Mouse (Mus musculus): ENCODE data around the gene Rrp12. TPM values are rescaled to one million over a fixed set of nuclear protein-coding genes. Genes with fewer than 3 reads are reported as not detected.
"Not testable (repeated sequence)": the region's sequence is repeated elsewhere in the genome, so short reads cannot be mapped to it uniquely, and the experiment has no call there.

The Rrp12 gene
- polyA plus RNA-seq, 1 experiment from 2014 or later, result 23.5 TPM

GRCm38 (mm10) chr19:41901696-41902095 is 5.7 kb upstream of the Rrp12 start:
- no peak overlapping the region for H3K4me2 ChIP-seq (replicated peaks)
- H3K9ac ChIP-seq, result no peak overlapping the region
- no peak for ATAC-seq (ENCODE audit: insufficient number of reproducible peaks, insufficient read depth, low FRiP score, low TSS enrichment)
- H3K9me3 ChIP-seq, result no peaks in the 10 kb centered on the region
- no peak overlapping the region for H3K27ac ChIP-seq
- no peaks in the 10 kb centered on the region for H3K4me1 ChIP-seq
- no peaks in the 10 kb centered on the region for H3K27me3 ChIP-seq
- H3K4me3 ChIP-seq, result no peak overlapping the region
- WGBS, result 62% methylated on average over 2 of the region's 2 CpGs
- no peaks in the 10 kb centered on the region for H3K36me3 ChIP-seq

DNA sequence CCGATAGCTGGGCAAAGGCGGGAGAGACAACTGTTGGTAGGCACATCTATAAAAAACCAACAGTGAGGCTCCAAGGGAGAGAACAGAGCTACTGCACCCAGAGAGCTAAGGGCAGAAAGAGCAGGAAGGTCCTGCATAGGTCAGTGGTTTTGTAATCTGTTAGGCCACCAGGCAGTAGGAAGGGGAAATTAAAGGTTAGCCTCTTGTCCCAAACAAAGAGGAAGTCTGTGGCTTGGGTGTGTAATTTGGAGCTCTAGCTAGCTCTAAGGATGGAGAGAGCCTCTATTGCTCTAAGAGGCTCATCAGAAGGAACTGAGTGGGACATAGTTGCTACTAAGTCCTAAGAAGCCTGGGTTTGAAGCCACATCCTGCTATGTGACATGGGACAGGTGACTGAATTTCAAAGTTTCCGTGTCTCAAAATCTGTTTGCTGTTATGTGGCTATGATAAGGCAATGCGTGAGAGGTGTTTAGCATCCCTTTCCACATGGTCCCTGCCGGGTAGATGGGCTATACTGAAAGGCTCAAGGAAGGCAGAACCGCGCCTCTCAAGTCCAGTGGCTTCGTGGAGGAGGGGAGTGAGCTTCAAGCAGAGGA is 4.6 kb upstream of the Rrp12 start:
- no peak overlapping the region for H3K9ac ChIP-seq
- ATAC-seq (ENCODE audit: insufficient number of reproducible peaks, insufficient read depth, low FRiP score, low TSS enrichment), result no peak
- no peak overlapping the region for H3K27ac ChIP-seq
- WGBS, result 82% methylated on average over 8 of the region's 8 CpGs
- H3K4me3 ChIP-seq, result no peak overlapping the region
- peaks cover under 1% of the 10 kb centered on the region for H3K4me1 ChIP-seq
- H3K9me3 ChIP-seq, result no peaks in the 10 kb centered on the region
- no peaks in the 10 kb centered on the region for H3K27me3 ChIP-seq
- no peaks in the 10 kb centered on the region for H3K36me3 ChIP-seq
- no peak overlapping the region for H3K4me2 ChIP-seq (replicated peaks)

DNA sequence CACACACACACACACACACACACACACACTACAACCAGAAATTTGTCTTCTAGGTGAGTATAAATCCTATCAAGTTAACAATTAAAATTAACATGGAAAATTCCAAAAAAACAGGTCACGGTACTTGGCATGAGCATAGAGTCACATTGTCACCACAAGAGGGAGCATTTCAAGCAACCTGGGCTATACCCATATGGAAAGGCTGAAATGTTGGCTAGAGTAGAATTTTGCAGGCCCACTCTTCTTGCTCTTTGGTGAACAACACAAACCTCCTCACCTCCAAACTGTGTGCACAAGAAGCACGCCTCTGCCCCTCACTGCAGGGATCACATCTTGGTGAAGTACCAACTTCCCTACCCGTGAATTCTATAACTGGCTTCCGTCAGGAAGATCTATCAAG is 2.9 kb upstream of the Rrp12 start:
- Histone ChIP-seq H3K4me3 (no peak overlapping the region), H3K27ac (no peak overlapping the region), H3K4me1 (peaks cover 8% of the 10 kb centered on the region), H3K27me3 (no peaks in the 10 kb centered on the region), H3K9ac (no peak overlapping the region), H3K36me3 (no peaks in the 10 kb centered on the region), H3K9me3 (no peaks in the 10 kb centered on the region), H3K4me2 (replicated peaks) (no peak overlapping the region)
- 47% methylated on average over 4 of the region's 4 CpGs for WGBS
- no peak for ATAC-seq (ENCODE audit: insufficient number of reproducible peaks, insufficient read depth, low FRiP score, low TSS enrichment)

GRCm38 (mm10) chr19:41896319-41896711 is 342 bp upstream of the Rrp12 start:
- 17% methylated on average over 18 of the region's 18 CpGs for WGBS
- peaks cover 8% of the 10 kb centered on the region for H3K4me1 ChIP-seq
- 0 out of 2 replicates have a peak, but pooled peaks cover 6% of the 10 kb centered on the region for H3K36me3 ChIP-seq
- no peak for ATAC-seq (ENCODE audit: insufficient number of reproducible peaks, insufficient read depth, low FRiP score, low TSS enrichment)
- no peak overlapping the region for H3K27ac ChIP-seq
- peak overlapping the region; percentile 78 for H3K4me3 ChIP-seq
- peak overlapping the region; percentile 88 for H3K4me2 ChIP-seq (replicated peaks)
- H3K9ac ChIP-seq, result peak overlapping the region; percentile 60
- no peaks in the 10 kb centered on the region for H3K27me3 ChIP-seq
- no peaks in the 10 kb centered on the region for H3K9me3 ChIP-seq

DNA sequence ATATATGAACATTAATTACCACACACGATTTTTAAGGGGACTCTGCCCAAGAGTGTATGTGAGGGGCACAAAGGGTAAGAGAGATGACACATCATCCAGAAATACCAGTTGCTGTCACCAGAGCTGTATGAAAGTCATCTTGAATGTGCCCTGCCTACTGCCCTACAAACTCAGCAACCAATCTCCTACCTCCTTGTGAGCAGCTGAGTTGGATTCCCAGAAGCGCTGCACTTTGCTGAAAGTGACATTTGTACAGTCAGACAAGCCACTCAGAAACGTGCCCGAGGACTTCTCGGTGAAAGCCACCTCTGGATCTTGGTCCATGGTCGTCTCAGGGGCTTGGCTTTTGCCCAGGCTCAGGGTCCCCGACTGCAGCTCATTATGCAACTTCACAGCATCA is 1.0 kb downstream of the Rrp12 start:
- ATAC-seq (ENCODE audit: insufficient number of reproducible peaks, insufficient read depth, low FRiP score, low TSS enrichment), result no peak
- Histone ChIP-seq H3K4me1 (peaks cover 8% of the 10 kb centered on the region), H3K4me2 (replicated peaks) (peak overlapping the region; percentile 88), H3K27ac (no peak overlapping the region), H3K36me3 (peaks cover 12% of the 10 kb centered on the region), H3K9ac (peak overlapping the region; percentile 60), H3K27me3 (no peaks in the 10 kb centered on the region), H3K9me3 (no peaks in the 10 kb centered on the region), H3K4me3 (peak overlapping the region; percentile 78)
- WGBS, result 44% methylated on average over 7 of the region's 7 CpGs

GRCm38 (mm10) chr19:41888191-41888590 is 7.8 kb downstream of the Rrp12 start:
- Histone ChIP-seq H3K36me3 (peaks cover 68% of the 10 kb centered on the region), H3K27me3 (no peaks in the 10 kb centered on the region), H3K4me3 (no peak overlapping the region), H3K4me2 (replicated peaks) (no peak overlapping the region), H3K4me1 (no peaks in the 10 kb centered on the region), H3K9me3 (no peaks in the 10 kb centered on the region), H3K27ac (no peak overlapping the region), H3K9ac (no peak overlapping the region)
- ATAC-seq (ENCODE audit: insufficient number of reproducible peaks, insufficient read depth, low FRiP score, low TSS enrichment), result no peak

DNA sequence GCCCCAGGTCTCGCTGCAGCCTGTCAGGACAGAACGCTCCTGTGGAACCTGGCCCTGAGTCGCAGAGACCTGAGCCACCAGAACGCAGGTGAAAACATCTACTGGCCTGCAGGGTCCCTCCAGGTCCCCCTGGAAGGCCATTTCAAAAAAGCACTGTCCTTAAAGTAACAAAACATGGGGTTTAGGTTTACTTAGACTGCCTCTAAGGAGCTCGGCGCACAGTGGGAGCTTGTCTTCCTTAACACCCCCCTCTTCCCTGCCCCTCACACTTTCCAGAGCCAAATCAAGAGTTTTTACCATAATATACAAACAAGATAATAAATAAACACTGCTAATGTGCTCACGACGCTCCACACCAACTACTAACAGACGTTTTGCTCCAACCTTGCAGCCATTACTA is 12.1 kb downstream of the Rrp12 start:
- no peaks in the 10 kb centered on the region for H3K27me3 ChIP-seq
- H3K36me3 ChIP-seq, result peaks cover 69% of the 10 kb centered on the region
- H3K27ac ChIP-seq, result no peak overlapping the region
- no peak overlapping the region for H3K9ac ChIP-seq
- no peaks in the 10 kb centered on the region for H3K4me1 ChIP-seq
- H3K4me2 ChIP-seq (replicated peaks), result no peak overlapping the region
- no peak for ATAC-seq (ENCODE audit: insufficient number of reproducible peaks, insufficient read depth, low FRiP score, low TSS enrichment)
- H3K4me3 ChIP-seq, result no peak overlapping the region
- 90% methylated on average over 9 of the region's 9 CpGs for WGBS
- no peaks in the 10 kb centered on the region for H3K9me3 ChIP-seq

GRCm38 (mm10) chr19:41881842-41882241 is 14.1 kb downstream of the Rrp12 start:
- Histone ChIP-seq H3K4me3 (no peak overlapping the region), H3K4me2 (replicated peaks) (no peak overlapping the region), H3K9me3 (no peaks in the 10 kb centered on the region), H3K27ac (no peak overlapping the region), H3K9ac (no peak overlapping the region), H3K36me3 (peaks cover 65% of the 10 kb centered on the region), H3K27me3 (no peaks in the 10 kb centered on the region), H3K4me1 (no peaks in the 10 kb centered on the region)
- ATAC-seq (ENCODE audit: insufficient number of reproducible peaks, insufficient read depth, low FRiP score, low TSS enrichment), result no peak
- 96% methylated on average over 4 of the region's 4 CpGs for WGBS

DNA sequence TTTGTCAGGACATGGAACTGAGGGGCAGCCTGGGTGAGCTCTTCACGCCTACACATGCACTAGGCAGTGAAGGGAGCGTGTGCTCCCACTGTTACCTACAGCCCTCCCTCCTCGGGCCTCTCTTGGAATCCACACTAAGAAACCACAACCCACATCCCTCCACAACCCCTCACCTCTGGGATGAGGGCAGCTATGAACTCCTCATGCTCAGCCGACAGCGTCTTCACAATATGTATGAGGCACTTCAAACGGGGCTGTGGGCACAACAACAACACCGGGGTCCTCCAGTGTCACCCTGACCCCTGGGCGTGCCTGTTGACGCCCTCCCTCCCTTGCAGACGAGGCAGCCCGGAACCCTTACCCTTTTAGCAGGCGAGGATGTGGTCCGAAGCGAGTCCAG is 21.6 kb downstream of the Rrp12 start:
- Histone ChIP-seq H3K4me1 (no peaks in the 10 kb centered on the region), H3K36me3 (peaks cover 61% of the 10 kb centered on the region), H3K27ac (no peak overlapping the region), H3K27me3 (no peaks in the 10 kb centered on the region), H3K4me2 (replicated peaks) (no peak overlapping the region), H3K9me3 (no peaks in the 10 kb centered on the region), H3K4me3 (no peak overlapping the region), H3K9ac (no peak overlapping the region)
- no peak for ATAC-seq (ENCODE audit: insufficient number of reproducible peaks, insufficient read depth, low FRiP score, low TSS enrichment)
- 91% methylated on average over 14 of the region's 14 CpGs for WGBS

DNA sequence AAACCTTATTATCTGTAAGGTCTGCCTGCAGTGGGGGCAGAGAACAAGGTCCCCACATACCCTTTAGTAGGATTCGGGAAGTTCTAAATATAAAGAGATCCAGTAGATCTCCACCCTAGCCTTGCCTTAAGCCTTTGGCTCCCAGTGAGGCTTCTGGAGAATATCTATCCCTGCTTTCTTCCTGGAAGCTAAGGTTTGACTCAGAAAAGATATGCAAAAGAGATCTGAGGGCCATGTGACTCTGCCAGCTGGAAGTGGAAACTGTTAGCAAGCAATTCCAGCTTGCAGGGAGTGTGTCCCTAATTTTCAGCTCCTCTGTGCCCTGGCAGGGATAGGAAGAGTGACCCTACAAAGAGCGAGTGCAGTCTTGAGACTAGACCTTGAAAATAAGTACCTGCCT is 23.7 kb downstream of the Rrp12 start:
- no peak for ATAC-seq (ENCODE audit: insufficient number of reproducible peaks, insufficient read depth, low FRiP score, low TSS enrichment)
- H3K9ac ChIP-seq, result no peak overlapping the region
- no peak overlapping the region for H3K4me2 ChIP-seq (replicated peaks)
- H3K27me3 ChIP-seq, result no peaks in the 10 kb centered on the region
- H3K4me3 ChIP-seq, result no peak overlapping the region
- H3K27ac ChIP-seq, result no peak overlapping the region
- no peaks in the 10 kb centered on the region for H3K9me3 ChIP-seq
- WGBS, result 99% methylated on average over 2 of the region's 2 CpGs
- no peaks in the 10 kb centered on the region for H3K4me1 ChIP-seq
- peaks cover 76% of the 10 kb centered on the region for H3K36me3 ChIP-seq

- not testable (repeated sequence) for ATAC-seq (ENCODE audit: insufficient number of reproducible peaks, insufficient read depth, low FRiP score, low TSS enrichment); H3K27ac ChIP-seq; H3K4me3 ChIP-seq; H3K4me2 ChIP-seq (replicated peaks); H3K4me1 ChIP-seq; H3K27me3 ChIP-seq; H3K9ac ChIP-seq; H3K9me3 ChIP-seq
- peaks cover 81% of the 10 kb centered on the region for H3K36me3 ChIP-seq
- WGBS, result 87% methylated on average over 5 of the region's 5 CpGs
Observed at GRCm38 (mm10) chr19:41869946-41870345, 26.0 kb downstream of the Rrp12 start.

DNA sequence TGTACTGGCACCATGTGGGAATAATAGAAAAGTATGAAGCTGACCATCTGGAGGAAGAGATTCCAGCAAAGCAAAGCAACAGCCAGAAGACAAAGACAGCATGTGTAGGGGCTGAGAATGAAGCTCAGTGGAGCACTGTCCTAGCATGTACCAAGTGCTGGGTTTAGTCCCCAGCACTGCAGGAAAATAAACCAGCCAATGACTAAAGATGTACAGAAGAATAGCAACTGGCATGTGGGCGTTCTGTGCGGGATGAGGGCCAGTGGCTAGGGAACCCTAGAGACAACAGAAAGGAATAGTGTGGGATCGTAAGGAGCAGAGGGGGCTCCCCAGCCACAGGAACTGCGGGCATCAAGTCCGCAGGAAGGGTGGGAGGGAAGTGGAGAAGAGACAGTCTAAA is 26.7 kb downstream of the Rrp12 start:
- no peak overlapping the region for H3K9ac ChIP-seq
- no peak overlapping the region for H3K27ac ChIP-seq
- no peaks in the 10 kb centered on the region for H3K9me3 ChIP-seq
- no peak overlapping the region for H3K4me2 ChIP-seq (replicated peaks)
- no peaks in the 10 kb centered on the region for H3K4me1 ChIP-seq
- H3K4me3 ChIP-seq, result no peak overlapping the region
- 96% methylated on average over 5 of the region's 5 CpGs for WGBS
- ATAC-seq (ENCODE audit: insufficient number of reproducible peaks, insufficient read depth, low FRiP score, low TSS enrichment), result no peak
- H3K36me3 ChIP-seq, result peaks cover 77% of the 10 kb centered on the region
- H3K27me3 ChIP-seq, result no peaks in the 10 kb centered on the region

GRCm38 (mm10) chr19:41866707-41867106 is 29.3 kb downstream of the Rrp12 start:
- no peak overlapping the region for H3K4me3 ChIP-seq
- no peak overlapping the region for H3K27ac ChIP-seq
- H3K4me2 ChIP-seq (replicated peaks), result no peak overlapping the region
- no peak overlapping the region for H3K9ac ChIP-seq
- H3K9me3 ChIP-seq, result no peaks in the 10 kb centered on the region
- WGBS, result 86% methylated on average over 8 of the region's 8 CpGs
- H3K4me1 ChIP-seq, result no peaks in the 10 kb centered on the region
- H3K27me3 ChIP-seq, result no peaks in the 10 kb centered on the region
- ATAC-seq (ENCODE audit: insufficient number of reproducible peaks, insufficient read depth, low FRiP score, low TSS enrichment), result no peak
- peaks cover 79% of the 10 kb centered on the region for H3K36me3 ChIP-seq

Data from embryonic facial prominence, embryonic 12.5 days (tissue).